Mouse (Mus musculus) midbrain, postnatal 0 days (tissue): ENCODE measurements around the gene Ttc41. TPM values are rescaled to one million over a fixed set of nuclear protein-coding genes. Genes with fewer than 3 reads are reported as not detected.

Source experiments
- ATAC-seq: fragments of 200-750 bp; cut with Nextera tagmentation; 2 replicates; pipeline ENCODE4 v1.8.0; 2017; ENCODE audit warnings: moderate number of reproducible peaks, mild to moderate bottlenecking, moderate TSS enrichment, moderate library complexity; ENCODE audit not compliant: low FRiP score
- DNase-seq: peaks from one replicate; pipeline ENCODE4 v3.0.0-alpha.2; 2015; ENCODE audit warnings: low spot score
- H3K27ac ChIP-seq: fragments of 300-500 bp; sonication (generic); 2 replicates; pipeline ENCODE4 v1.5.1; 2014; ENCODE audit warnings: low read depth, mild to moderate bottlenecking, low read length, mixed read lengths
- H3K27me3 ChIP-seq: fragments of 300-500 bp; sonication (generic); 2 replicates; pipeline ENCODE4 v1.6.1; 2014; ENCODE audit warnings: low read length, control low read depth, mixed read lengths; ENCODE audit not compliant: insufficient read depth
- H3K36me3 ChIP-seq: fragments of 300-500 bp; sonication (generic); 2 replicates; pipeline ENCODE4 v1.6.1; 2014; ENCODE audit warnings: low read length, control low read depth, mixed read lengths; ENCODE audit not compliant: insufficient read depth
- H3K4me1 ChIP-seq: fragments of 300-500 bp; sonication (generic); 2 replicates; pipeline ENCODE4 v1.6.1; 2014; ENCODE audit warnings: mild to moderate bottlenecking, control low read depth, antibody characterized with exemption, low read length, mixed read lengths; ENCODE audit not compliant: insufficient read depth
- H3K4me2 ChIP-seq: fragments of 300-500 bp; sonication (generic); 2 replicates; pipeline ENCODE4 v1.6.1; 2014; ENCODE audit warnings: low read depth, mild to moderate bottlenecking, low read length, mixed read lengths; ENCODE audit not compliant: poor library complexity, severe bottlenecking
- H3K4me3 ChIP-seq: fragments of 300-500 bp; sonication (generic); 2 replicates; pipeline ENCODE4 v1.5.1; 2014; ENCODE audit warnings: low read depth, mild to moderate bottlenecking, low read length, moderate library complexity
- H3K9ac ChIP-seq: fragments of 300-500 bp; sonication (generic); replicated peaks from 2 replicates; pipeline ENCODE4 v1.6.1; 2014; ENCODE audit warnings: mild to moderate bottlenecking, low read length, moderate library complexity, mixed read lengths; ENCODE audit not compliant: poor library complexity, severe bottlenecking
- H3K9me3 ChIP-seq: fragments of 300-500 bp; sonication (generic); 2 replicates; pipeline ENCODE4 v1.6.1; 2016; ENCODE audit warnings: low read length, control low read depth
- CTCF ChIP-seq: IDR thresholded peaks from 2 replicates; pipeline ENCODE4 v1.5.1; 2016; ENCODE audit warnings: antibody characterized with exemption, mild to moderate bottlenecking
- WGBS: fragments of 180-500 bp; shearing (Covaris S2); extraction: QIAGEN DNeasy Blood & Tissue Kit; methylation state at CpG from one replicate; pipeline ENCODE4 v1.1.7; 2014; 5-methylcytosine and 5-hydroxymethylcytosine counted together
- polyA plus RNA-seq: library from polyadenylated mRNA; unstranded; fragments of >200 nt; fragmentation: Nextera tagmentation; extraction: Ambion mirVana; gene quantifications from 2 replicates; pipeline ENCODE4 v1.2.1, GENCODE M21; 2015
- total RNA-seq: library from RNA; depleted of rRNA; stranded (reverse); fragments of >200 nt; gene quantifications from 2 replicates; pipeline ENCODE4 v1.2.3, GENCODE M21; 2014

Gene Ttc41
- total and polyA plus RNA-seq, 2 experiments from 2014 or later = 1.6 to 1.8 TPM

GRCm38 (mm10) chr10:86730823-86731499, 25.4 kb downstream of the Ttc41 start:
- WGBS = 9% methylated on average over 22 of the region's 22 CpGs
- Histone ChIP-seq H3K4me3 (peak overlapping the region; percentile 43), H3K27me3 (no peaks in the 10 kb centered on the region), H3K9ac (0 out of 2 replicates have a peak overlapping the region, but pooled peaks have one; percentile 46), H3K9me3 (no peaks in the 10 kb centered on the region), H3K4me1 (0 out of 2 replicates have a peak, but pooled peaks cover 3% of the 10 kb centered on the region), H3K27ac (no peak overlapping the region; the same call in 1 of the 2 replicates), H3K4me2 (peak overlapping the region; percentile 64), H3K36me3 (no peaks in the 10 kb centered on the region)
- peak; percentile 85 for TF ChIP-seq CTCF
- ATAC-seq (0 out of 2 replicates have a peak, but pooled peaks have one; percentile 24), DNase-seq (peak; percentile 85)

- no peak for DNase-seq
- Histone ChIP-seq H3K4me1 (0 out of 2 replicates have a peak, but pooled peaks cover 3% of the 10 kb centered on the region), H3K9me3 (no peaks in the 10 kb centered on the region), H3K27me3 (no peaks in the 10 kb centered on the region), H3K4me3 (no peak overlapping the region), H3K36me3 (no peaks in the 10 kb centered on the region), H3K9ac (no peak overlapping the region), H3K27ac (no peak overlapping the region), H3K4me2 (no peak overlapping the region)
- ATAC-seq = no peak
- WGBS = 56% methylated on average over 2 of the region's 2 CpGs
- no peak for TF ChIP-seq CTCF
Observed at GRCm38 (mm10) chr10:86731500-86731863, 25.9 kb downstream of the Ttc41 start.

GRCm38 (mm10) chr10:86735036-86735435, 29.4 kb downstream of the Ttc41 start:
- DNase-seq (peak; percentile 44), ATAC-seq (no peak)
- H3K36me3 ChIP-seq = no peaks in the 10 kb centered on the region

GRCm38 (mm10) chr10:86742918-86743317, 37.3 kb downstream of the Ttc41 start:
- no peak overlapping the region for H3K4me3 ChIP-seq
- H3K9me3 ChIP-seq = no peaks in the 10 kb centered on the region
- no peaks in the 10 kb centered on the region for H3K27me3 ChIP-seq
- WGBS = 90% methylated on average over 2 of the region's 2 CpGs
- no peak for TF ChIP-seq CTCF
- ATAC-seq (no peak), DNase-seq (no peak)
- H3K4me1 ChIP-seq = no peaks in the 10 kb centered on the region
- no peak overlapping the region for H3K27ac ChIP-seq
- H3K36me3 ChIP-seq = no peaks in the 10 kb centered on the region
- H3K4me2 ChIP-seq = no peak overlapping the region
- no peak overlapping the region for H3K9ac ChIP-seq

More at GRCm38 (mm10) chr10:86735036-86735435, 29.4 kb downstream of the Ttc41 start:
- H3K27ac ChIP-seq = no peak overlapping the region
- WGBS = 83% methylated on average over 4 of the region's 4 CpGs
- H3K9ac ChIP-seq = no peak overlapping the region
- H3K4me3 ChIP-seq = no peak overlapping the region
- no peaks in the 10 kb centered on the region for H3K9me3 ChIP-seq
- TF ChIP-seq CTCF = peak; percentile 57
- H3K4me2 ChIP-seq = no peak overlapping the region
- H3K27me3 ChIP-seq = no peaks in the 10 kb centered on the region
- H3K4me1 ChIP-seq = no peaks in the 10 kb centered on the region

GRCm38 (mm10) chr10:86744306-86744705, 38.7 kb downstream of the Ttc41 start:
- no peak overlapping the region for H3K9ac ChIP-seq
- H3K27me3 ChIP-seq = no peaks in the 10 kb centered on the region
- no peak overlapping the region for H3K27ac ChIP-seq
- TF ChIP-seq CTCF = no peak
- WGBS = 92% methylated on average over 7 of the region's 7 CpGs
- no peak for ATAC-seq
- no peaks in the 10 kb centered on the region for H3K9me3 ChIP-seq
- DNase-seq = no peak
- no peak overlapping the region for H3K4me3 ChIP-seq
- H3K4me2 ChIP-seq = no peak overlapping the region
- no peaks in the 10 kb centered on the region for H3K36me3 ChIP-seq
- H3K4me1 ChIP-seq = no peaks in the 10 kb centered on the region

GRCm38 (mm10) chr10:86755816-86756502, 50.3 kb downstream of the Ttc41 start:
- 81% methylated on average over 6 of the region's 6 CpGs for WGBS
- no peak for DNase-seq
- no peak overlapping the region for H3K4me3 ChIP-seq
- no peaks in the 10 kb centered on the region for H3K9me3 ChIP-seq
- no peak for TF ChIP-seq CTCF
- no peaks in the 10 kb centered on the region for H3K4me1 ChIP-seq
- H3K4me2 ChIP-seq = no peak overlapping the region
- H3K36me3 ChIP-seq = no peaks in the 10 kb centered on the region
- H3K27me3 ChIP-seq = no peaks in the 10 kb centered on the region
- no peak for ATAC-seq
- no peak overlapping the region for H3K27ac ChIP-seq
- H3K9ac ChIP-seq = no peak overlapping the region
